In the genomic region with DNA sequence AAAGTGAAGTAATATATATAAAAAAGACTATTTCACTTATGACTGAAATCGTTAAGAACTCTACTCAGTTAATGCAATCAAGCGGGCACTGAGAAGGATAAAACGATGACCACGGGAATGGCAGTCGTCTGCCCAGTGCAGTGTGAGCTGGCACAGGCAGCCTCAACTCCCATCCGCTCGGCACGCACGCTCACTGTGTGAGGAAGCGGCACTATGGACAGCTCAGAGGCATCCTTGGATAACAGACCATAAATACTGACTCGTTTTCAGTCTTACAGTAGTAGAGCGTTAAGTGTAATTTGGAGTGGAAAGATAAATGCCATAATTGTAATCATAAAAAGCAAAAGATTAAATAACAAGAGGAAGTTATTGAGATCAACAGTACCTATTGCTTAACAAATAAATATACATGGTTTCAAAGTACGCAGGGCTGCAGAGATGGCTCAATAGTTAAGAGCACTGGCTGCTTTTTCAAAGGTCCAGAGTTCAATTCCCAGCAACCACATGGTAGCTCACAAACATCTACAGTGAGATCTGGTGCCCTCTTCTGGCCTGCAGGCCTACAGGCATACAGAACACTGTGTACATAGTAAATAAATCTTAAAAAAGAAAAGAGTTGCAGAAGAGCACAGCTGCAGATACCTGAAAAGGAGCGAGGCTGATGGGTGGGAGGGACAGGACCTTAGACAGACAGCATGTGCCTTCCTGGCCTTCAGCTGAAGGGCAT, we compare ENCODE assay signal across 11 mouse cellular contexts. TPM values are rescaled to one million over a fixed set of nuclear protein-coding genes. Genes with fewer than 3 reads are reported as not detected.
DNase-seq lines count a peak whose midpoint lies in the region; ATAC-seq and TF ChIP-seq lines count a peak whose summit lies in the region.
"Had no signal": no experiment of that assay in that cellular context is flagged by ENCODE, and none has a peak within 500 bp of the region (broad histone marks: within the 10 kb centered on the region; RNA-seq: fewer than 3 reads in every experiment).

No protein-coding gene starts in this region.

- H3K36me3 ChIP-seq in kidney, embryonic 15.5 days: peaks cover 92% of the 10 kb centered on the region
- H3K36me3 ChIP-seq in MEL (ENCODE audit: control insufficient read depth in 1 of 2, insufficient read depth in 2 of 2, low read length in 2 of 2): peaks cover 0 to 38% of the 10 kb centered on the region in 2 experiments; a peak in 2 of 4 replicates

- no peak for ATAC-seq in kidney, embryonic 15.5 days (replicated peaks; ENCODE audit: low FRiP score)

- H3K9me3 ChIP-seq in kidney, embryonic 15.5 days (replicated peaks): no peaks in the 10 kb centered on the region
- no peaks in the 10 kb centered on the region for H3K9me3 ChIP-seq in MEL (replicated peaks; ENCODE audit: insufficient read depth, low read length)

- no peak; the same call in none of the 2 replicates for TF ChIP-seq RAD21 in MEL (IDR thresholded peaks at IDR 0.05; ENCODE audit: low read depth, low read length)

- TF ChIP-seq EP300 in MEL (IDR thresholded peaks at IDR 0.05; ENCODE audit: low read depth in 1 of 2, low read length in 2 of 2): no peak

- peak in 2 of 3 experiments; percentile 27 to 45; a peak in 4 of 6 replicates for TF ChIP-seq CTCF in MEL (IDR thresholded peaks at IDR 0.05 in 2 of 3, conservative IDR thresholded peaks at IDR 0.05 in 1 of 3; ENCODE audit: control insufficient read depth in 1 of 3, insufficient read depth in 1 of 3, low read depth in 2 of 3, low read length in 3 of 3, poor library complexity in 1 of 3, severe bottlenecking in 1 of 3)

- TF ChIP-seq POLR2A in MEL (IDR thresholded peaks at IDR 0.05; ENCODE audit: control insufficient read depth in 1 of 2, insufficient read depth in 1 of 2, low read depth in 1 of 2, low read length in 2 of 2, poor library complexity in 1 of 2): no peak

- no peak overlapping the region for H3K27ac ChIP-seq in kidney, embryonic 15.5 days
- H3K27ac ChIP-seq in MEL (ENCODE audit: control insufficient read depth, low read depth, low read length): no peak overlapping the region
- H3K27ac ChIP-seq: hindbrain, embryonic 14.5 days; macrophage had no signal

- no peaks in the 10 kb centered on the region for H3K4me1 ChIP-seq in kidney, embryonic 15.5 days
- H3K4me1 ChIP-seq in MEL (ENCODE audit: control insufficient read depth in 1 of 2, insufficient read depth in 2 of 2, low read length in 2 of 2): no peaks in the 10 kb centered on the region

- H3K4me3 ChIP-seq in kidney, embryonic 15.5 days (replicated peaks): no peak overlapping the region
- H3K4me3 ChIP-seq in MEL (ENCODE audit: control insufficient read depth in 1 of 2, insufficient read depth in 1 of 2, low read depth in 2 of 2, low read length in 2 of 2): no peak overlapping the region

- H3K9ac ChIP-seq in kidney, embryonic 15.5 days: no peak overlapping the region
- no peak overlapping the region for H3K9ac ChIP-seq in MEL (ENCODE audit: control insufficient read depth, low read depth, low read length, poor library complexity, severe bottlenecking)
- H3K9ac ChIP-seq: hindbrain, embryonic 14.5 days had no signal

- no peaks in the 10 kb centered on the region for H3K27me3 ChIP-seq in kidney, embryonic 15.5 days
- no peaks in the 10 kb centered on the region for H3K27me3 ChIP-seq in MEL (ENCODE audit: control insufficient read depth in 1 of 2, insufficient read depth in 2 of 2, low read length in 2 of 2)

- no peak overlapping the region for H3K4me2 ChIP-seq in kidney, embryonic 15.5 days
- H3K4me2 ChIP-seq: hindbrain, embryonic 14.5 days had no signal

- no peaks in the 10 kb centered on the region for H3K79me2 ChIP-seq in MEL (ENCODE audit: control insufficient read depth, insufficient read depth, low read length, poor library complexity)

- 95% methylated on average over 14 of the region's 14 CpGs for WGBS in kidney, embryonic 15.5 days
- 53% methylated on average over 14 of the region's 14 CpGs for WGBS in large intestine, adult 2 months

- DNase-seq in kidney, adult 9 months: peak; percentile 53
- DNase-seq in 416B (ENCODE audit: low read depth) (peak; percentile 37), MEL (ENCODE audit: low read depth, low spot score) (peak; percentile 29)
- peak; percentile 24 for DNase-seq in large intestine, adult 2 months (ENCODE audit: low read depth, low spot score)
- DNase-seq in embryo, embryonic 11 days: no peak
- DNase-seq in cerebellum, postnatal 4 days (ENCODE audit: low spot score in 2 of 2): no peak
- no peak for DNase-seq in lung, postnatal 36 days
- DNase-seq: right cerebral cortex, adult 18-20 months had no signal

TF ChIP-seq in MEL, 35 proteins besides CTCF, POLR2A, EP300 and RAD21:
- no peak for TF ChIP-seq POLR2AphosphoS2 (IDR thresholded peaks at IDR 0.05; ENCODE audit: low read length)
- no peak for TF ChIP-seq UBTF (IDR thresholded peaks at IDR 0.05; ENCODE audit: borderline replicate concordance, insufficient read depth, low read depth, low read length)
- TF ChIP-seq GATA1 (IDR thresholded peaks at IDR 0.05; ENCODE audit: low read depth, low read length): no peak
- TF ChIP-seq ELF1 (IDR thresholded peaks at IDR 0.05; ENCODE audit: low read depth, low read length): no peak
- TF ChIP-seq ZMIZ1 (IDR thresholded peaks at IDR 0.05; ENCODE audit: low read depth, low read length): no peak
- TF ChIP-seq E2F4 (IDR thresholded peaks at IDR 0.05; ENCODE audit: borderline replicate concordance, low read depth, low read length): no peak
- no peak for TF ChIP-seq GABPA (IDR thresholded peaks at IDR 0.05; ENCODE audit: low read depth, low read length)
- no peak for TF ChIP-seq MYC (IDR thresholded peaks at IDR 0.05; ENCODE audit: low read depth, low read length)
- TF ChIP-seq HCFC1 (IDR thresholded peaks at IDR 0.05; ENCODE audit: low read depth, low read length): no peak
- TF ChIP-seq MYB (IDR thresholded peaks at IDR 0.05; ENCODE audit: low read depth, low read length): no peak
- no peak for TF ChIP-seq ZNF384 (IDR thresholded peaks at IDR 0.05; ENCODE audit: low read depth, low read length)
- no peak for TF ChIP-seq JUND (IDR thresholded peaks at IDR 0.05; ENCODE audit: low read depth, low read length)
- TF ChIP-seq TBP (IDR thresholded peaks at IDR 0.05; ENCODE audit: low read depth, low read length): no peak
- no peak for TF ChIP-seq KAT2A (conservative IDR thresholded peaks at IDR 0.05; ENCODE audit: low read depth, low read length)
- no peak for TF ChIP-seq RCOR1 (IDR thresholded peaks at IDR 0.05; ENCODE audit: low read depth, low read length)

RNA-seq across cellular contexts. Expression of gene Mon2, which starts 44.5 kb away (rescaled TPM):
- polyA plus RNA-seq in kidney, embryonic 15.5 days (2015; fragmentation: Nextera tagmentation; extraction: Ambion mirVana): 24.3 and 24.6 TPM in 2 replicates
- 32.1 and 33.8 TPM in 2 replicates for total RNA-seq in MEL (2012; rRNA removed)
- polyA plus RNA-seq in MEL (2012; ENCODE audit: insufficient read depth in 1 of 2, insufficient read length in 2 of 2, low read depth in 1 of 2, low replicate concordance in 2 of 2, missing spikeins in 1 of 2): 10 to 100 TPM in 1 of 2 experiments, not detected in 1; 38.6 TPM
- polyA plus RNA-seq in large intestine, adult 2 months (2012; rRNA removed): 53.4 and 65.6 TPM in 2 replicates

Comparison
In these comparisons a context has a peak if more than half of its experiments do, and no peak if none do; other contexts are left out.
1. DNase-seq: peak in kidney, adult 9 months (single experiment), 416B (single experiment), MEL (single experiment) and large intestine, adult 2 months (single experiment); none in embryo, embryonic 11 days (single experiment), cerebellum, postnatal 4 days (0 of 2) and lung, postnatal 36 days (single experiment).